Mouse (Mus musculus): ENCODE results near the gene Stk39.

DNA sequence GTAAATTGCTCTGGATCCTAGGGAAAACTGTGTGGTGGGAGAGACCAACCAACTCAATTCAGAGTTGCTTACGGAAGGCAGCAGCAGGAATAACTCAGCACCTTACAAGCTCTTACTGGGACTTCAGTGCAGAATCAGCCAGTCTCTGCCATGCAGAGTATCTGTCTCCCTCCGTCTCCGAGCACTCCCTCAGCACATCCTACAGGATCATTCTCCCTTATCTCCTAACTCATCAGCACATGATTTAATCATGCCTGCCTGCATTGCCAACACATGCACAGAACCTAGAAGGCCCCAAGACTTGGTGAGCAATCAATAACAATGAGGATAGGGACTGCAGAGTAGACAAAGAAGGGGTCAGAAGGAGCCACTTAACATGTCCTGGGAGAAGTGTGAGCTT, 2.6 kb downstream of the Stk39 start:
- TF ChIP-seq GATA1 (IDR thresholded peaks at IDR 0.05; ENCODE audit: low read length) (no peak), TAL1 (IDR thresholded peaks at IDR 0.05; ENCODE audit: low read length) (no peak)

Data from erythroblast, embryonic 14.5 days (primary cell).